Mouse (Mus musculus) CH12.LX (cell line): ENCODE data around the gene Sec16a.

ENCODE experiments used
- CTCF ChIP-seq, 2 experiments: IDR thresholded peaks in 1 of 2; conservative IDR thresholded peaks in 1 of 2; 2 replicates each; pipeline ENCODE4 v1.5.1; 2011 to 2012; ENCODE audit warnings: low read depth in 2 of 2, low read length in 2 of 2, improper control_type of control experiment in 1 of 2, inconsistent platforms in 1 of 2, mild to moderate bottlenecking in 1 of 2, moderate library complexity in 1 of 2
- KAT2A ChIP-seq: IDR thresholded peaks from 2 replicates; pipeline ENCODE4 v1.6.1; 2012; ENCODE audit warnings: low read length, improper control_type of control experiment, inconsistent platforms; ENCODE audit not compliant: insufficient replicate concordance
- NELFE ChIP-seq: IDR thresholded peaks from 2 replicates; pipeline ENCODE4 v1.6.1; 2011; ENCODE audit warnings: low read depth, low read length, improper control_type of control experiment
- POLR2A ChIP-seq: IDR thresholded peaks from 2 replicates; pipeline ENCODE4 v1.6.1; 2011; ENCODE audit warnings: low read depth, mild to moderate bottlenecking, improper control_type of control experiment, low read length
- SMC3 ChIP-seq: IDR thresholded peaks from 2 replicates; pipeline ENCODE4 v1.6.1; 2011; ENCODE audit warnings: low read depth, low read length, improper control_type of control experiment
- ZC3H11A ChIP-seq: IDR thresholded peaks from 2 replicates; pipeline ENCODE4 v1.6.1; 2012; ENCODE audit warnings: low read depth, mild to moderate bottlenecking, inconsistent platforms, low read length, improper control_type of control experiment

DNA sequence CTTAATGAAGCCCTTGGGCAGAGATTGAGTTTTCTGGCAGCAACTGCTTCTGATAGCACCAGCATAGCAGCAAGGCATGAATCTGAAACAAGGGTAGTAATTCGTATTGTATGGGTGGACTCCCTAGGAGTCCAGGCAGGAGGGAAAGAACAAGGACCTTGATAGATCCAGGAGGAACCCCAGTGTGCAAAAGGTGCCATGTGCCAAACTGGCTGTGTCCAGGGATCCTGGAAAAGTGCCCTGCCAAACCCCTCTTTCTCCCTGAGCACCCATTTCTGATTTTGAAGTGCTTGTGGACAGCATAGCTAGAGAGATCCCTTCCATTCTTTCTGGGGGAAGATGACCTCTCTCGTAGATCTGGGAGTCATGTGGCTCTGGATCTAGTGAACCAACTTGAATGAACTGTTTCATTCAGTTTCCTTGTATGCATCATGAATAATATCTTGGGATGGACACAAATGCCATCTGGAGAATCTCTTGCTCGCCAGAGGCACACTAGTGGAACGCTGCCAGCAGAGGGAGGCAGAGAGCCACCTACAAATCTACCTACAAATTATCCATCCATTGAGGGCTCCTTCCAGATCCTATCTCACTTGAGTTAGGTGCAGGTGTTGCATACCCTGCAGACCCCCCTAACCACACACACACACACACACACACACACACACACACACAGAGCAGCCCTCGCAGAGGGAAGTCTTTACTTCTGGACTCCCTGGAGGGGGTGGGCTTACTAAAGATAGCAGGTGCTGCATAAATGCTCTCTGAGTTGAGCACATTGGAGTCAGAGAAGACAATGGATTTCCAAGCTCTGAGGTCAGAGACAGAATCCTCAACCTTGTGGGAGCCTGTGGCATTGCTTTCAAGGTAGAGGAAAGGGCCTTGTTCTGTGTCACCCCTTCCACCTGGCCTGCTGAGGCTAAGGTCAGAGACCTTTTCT lies 4.4 kb upstream of the Sec16a start:
- no peak for TF ChIP-seq POLR2A
- peak; percentile 88 to 97 for TF ChIP-seq CTCF (conservative IDR thresholded peaks at IDR 0.05 in 1 of 2, IDR thresholded peaks at IDR 0.05 in 1 of 2; ENCODE audit: low read depth in 2 of 2, low read length in 2 of 2)
- TF ChIP-seq ZC3H11A: peak; percentile 99
- TF ChIP-seq KAT2A: no peak
- TF ChIP-seq NELFE: 0 out of 2 replicates have a peak, but pooled peaks have one; percentile 39
- peak; percentile 100 for TF ChIP-seq SMC3
